Mouse (Mus musculus): Measurements from ENCODE around the gene Vkorc1. TPM values are rescaled to one million over a fixed set of nuclear protein-coding genes. Genes with fewer than 3 reads are reported as not detected.
A peak's percentile ranks its signal among the peaks of the same experiment; 100 is the strongest.
"Not testable (repeated sequence)": the region's sequence is repeated elsewhere in the genome, so short reads cannot be mapped to it uniquely, and the experiment has no call there.

Vkorc1 gene
- polyA plus RNA-seq (2014; fragmentation: Nextera tagmentation; extraction: Ambion mirVana) = 47.8 and 48.9 TPM in 2 replicates

DNA sequence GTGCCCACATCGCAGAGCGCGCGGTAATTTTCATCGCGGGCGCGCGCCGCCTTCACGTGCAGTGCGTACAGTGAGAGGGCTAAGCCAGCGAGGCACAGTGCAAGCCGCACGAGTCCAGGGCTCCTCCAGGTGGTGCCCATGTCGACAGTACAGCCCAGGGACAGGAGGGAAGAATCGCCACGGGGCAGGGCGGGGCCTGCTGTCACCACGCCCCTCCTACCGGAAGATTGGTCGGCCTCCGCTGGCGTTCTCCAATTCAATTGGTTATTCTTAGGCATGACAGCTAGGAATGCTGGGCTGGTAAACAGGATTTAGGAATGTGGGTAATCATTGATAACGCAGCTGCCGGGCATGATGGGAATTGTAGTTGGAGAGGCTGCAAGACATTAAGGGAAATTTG, at the start of gene Vkorc1, which contains the start of gene Gm21974:
Gene Vkorc1, minus strand, starts transcription at position 176 of the 400 bp plus-strand sequence.
Gene Gm21974, minus strand, starts transcription at position 13 of the 400 bp plus-strand sequence.
- H3K4me1 ChIP-seq (replicated peaks; ENCODE audit: control insufficient read depth, insufficient read depth, low read length) = 0 out of 2 replicates have a peak, but pooled peaks cover 6% of the 10 kb centered on the region
- no peaks in the 10 kb centered on the region for H3K9me3 ChIP-seq (ENCODE audit: control insufficient read depth, low read length)
- peak within 1 kb of the TSS; percentile 63 for H3K9ac ChIP-seq (ENCODE audit: low read length)
- no peaks in the 10 kb centered on the region for H3K36me3 ChIP-seq (ENCODE audit: control insufficient read depth, insufficient read depth, low read length)
- DNase-seq (ENCODE audit: low spot score) = peak; percentile 94
- no peaks in the 10 kb centered on the region for H3K27me3 ChIP-seq (ENCODE audit: control insufficient read depth, insufficient read depth, low read length)
- H3K4me3 ChIP-seq (ENCODE audit: low read depth, low read length) = peak within 1 kb of the TSS; percentile 48
- ATAC-seq (replicated peaks; ENCODE audit: low FRiP score) = peak; percentile 97
- H3K27ac ChIP-seq (ENCODE audit: low read depth, low read length) = peak within 1 kb of the TSS; percentile 41; the same call in 1 of the 2 replicates
- WGBS = under 1% methylated on average over 26 of the region's 26 CpGs
- H3K4me2 ChIP-seq (ENCODE audit: low read depth, low read length, severe bottlenecking) = peak within 1 kb of the TSS; percentile 83

DNA sequence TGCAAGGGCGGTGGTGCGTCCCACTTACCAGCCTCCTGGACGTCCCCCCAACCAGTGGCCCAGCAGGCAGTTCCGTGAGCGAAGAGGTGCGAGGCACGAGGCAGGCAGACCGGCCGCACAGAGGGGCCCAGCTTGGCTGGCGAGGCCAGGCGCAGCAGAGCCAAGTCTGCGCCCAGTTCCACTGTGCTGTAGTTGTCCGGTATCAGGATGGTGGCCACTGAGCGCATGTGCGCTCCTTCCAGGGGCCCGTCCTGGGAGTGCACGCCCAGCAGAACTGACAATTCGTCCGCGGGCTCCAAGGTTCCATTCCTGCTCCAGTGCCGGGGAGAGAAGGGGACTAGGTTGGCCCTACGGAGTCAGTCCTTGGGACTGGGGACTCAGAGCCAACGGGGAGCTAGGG, 49.2 kb upstream of the Vkorc1 start:
- no peaks in the 10 kb centered on the region for H3K36me3 ChIP-seq (ENCODE audit: control insufficient read depth, insufficient read depth, low read length)
- no peak overlapping the region for H3K9ac ChIP-seq (ENCODE audit: low read length)
- no peaks in the 10 kb centered on the region for H3K9me3 ChIP-seq (ENCODE audit: control insufficient read depth, low read length)
- WGBS = 16% methylated on average over 23 of the region's 23 CpGs
- no peaks in the 10 kb centered on the region for H3K4me1 ChIP-seq (replicated peaks; ENCODE audit: control insufficient read depth, insufficient read depth, low read length)
- ATAC-seq (replicated peaks; ENCODE audit: low FRiP score) (no peak), DNase-seq (ENCODE audit: low spot score) (no peak)
- H3K4me2 ChIP-seq (ENCODE audit: low read depth, low read length, severe bottlenecking) = no peak overlapping the region
- H3K27me3 ChIP-seq (ENCODE audit: control insufficient read depth, insufficient read depth, low read length) = peaks cover 11% of the 10 kb centered on the region
- H3K4me3 ChIP-seq (ENCODE audit: low read depth, low read length) = no peak overlapping the region
- no peak overlapping the region for H3K27ac ChIP-seq (ENCODE audit: low read depth, low read length)

DNA sequence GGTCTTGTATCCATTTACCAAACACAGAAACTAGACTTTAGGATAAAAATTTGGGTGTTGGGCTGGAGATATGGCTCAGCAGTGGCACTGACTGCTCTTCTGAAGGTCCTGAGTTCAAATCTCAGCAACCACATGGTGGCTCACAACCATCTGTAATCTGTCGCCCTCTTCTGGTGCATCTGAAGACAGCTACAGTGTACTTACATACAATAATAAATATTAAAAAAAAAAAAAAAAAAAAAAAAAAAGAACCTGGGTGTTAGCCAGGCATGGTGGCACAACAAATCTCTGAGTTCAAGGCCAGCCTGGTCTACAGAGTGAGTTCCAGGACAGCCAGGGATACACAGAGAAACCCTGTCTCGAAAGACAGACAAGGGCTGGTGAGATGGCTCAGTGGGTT, 46.7 kb upstream of the Vkorc1 start:
- H3K9ac ChIP-seq (ENCODE audit: low read length); H3K4me3 ChIP-seq (ENCODE audit: low read depth, low read length); H3K4me1 ChIP-seq (replicated peaks; ENCODE audit: control insufficient read depth, insufficient read depth, low read length); H3K4me2 ChIP-seq (ENCODE audit: low read depth, low read length, severe bottlenecking); ATAC-seq (replicated peaks; ENCODE audit: low FRiP score); H3K9me3 ChIP-seq (ENCODE audit: control insufficient read depth, low read length); H3K27ac ChIP-seq (ENCODE audit: low read depth, low read length); H3K36me3 ChIP-seq (ENCODE audit: control insufficient read depth, insufficient read depth, low read length); DNase-seq (ENCODE audit: low spot score): not testable (repeated sequence)
- WGBS = 53% methylated on average over 2 of the region's 2 CpGs
- peaks cover 11% of the 10 kb centered on the region for H3K27me3 ChIP-seq (ENCODE audit: control insufficient read depth, insufficient read depth, low read length)

DNA sequence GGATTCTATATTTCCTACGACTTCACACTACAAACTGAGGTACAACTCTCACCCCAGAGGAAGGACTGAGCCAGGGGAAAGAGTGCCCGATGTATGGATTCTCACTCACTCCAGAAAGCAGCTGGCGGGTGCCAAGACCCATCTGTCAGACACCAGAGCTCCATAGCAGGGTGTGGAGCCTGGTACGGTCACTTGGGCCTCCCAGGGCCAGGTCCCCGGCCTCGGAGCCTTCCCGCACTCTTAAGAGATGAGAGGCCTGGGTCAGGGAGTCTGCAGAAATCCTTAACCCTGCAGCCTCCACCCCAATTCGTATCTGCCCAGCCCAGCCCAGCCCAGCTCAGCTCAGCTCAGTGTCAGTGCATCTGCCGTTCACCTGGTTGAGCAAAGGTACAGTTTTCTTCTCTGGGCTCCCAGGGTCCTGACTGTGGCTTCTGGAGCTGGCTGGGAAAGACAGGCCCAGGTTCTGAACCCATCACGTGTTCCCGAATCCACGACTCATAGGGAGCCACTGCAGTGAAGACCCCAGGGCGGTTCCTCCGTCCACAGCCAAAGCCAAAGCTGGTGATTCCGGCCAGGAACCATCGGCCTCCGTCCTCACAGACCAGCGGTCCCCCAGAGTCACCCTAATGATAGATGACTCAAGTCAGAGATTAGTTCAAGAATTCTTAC, 40.9 kb upstream of the Vkorc1 start:
- Histone ChIP-seq H3K36me3 (ENCODE audit: control insufficient read depth, insufficient read depth, low read length) (no peaks in the 10 kb centered on the region), H3K9me3 (ENCODE audit: control insufficient read depth, low read length) (no peaks in the 10 kb centered on the region), H3K27ac (ENCODE audit: low read depth, low read length) (no peak overlapping the region), H3K4me1 (replicated peaks; ENCODE audit: control insufficient read depth, insufficient read depth, low read length) (0 out of 2 replicates have a peak, but pooled peaks cover 10% of the 10 kb centered on the region), H3K4me2 (ENCODE audit: low read depth, low read length, severe bottlenecking) (peak overlapping the region; percentile 93), H3K27me3 (ENCODE audit: control insufficient read depth, insufficient read depth, low read length) (no peaks in the 10 kb centered on the region; the same call in 1 of the 2 replicates), H3K4me3 (ENCODE audit: low read depth, low read length) (peak overlapping the region; percentile 70), H3K9ac (ENCODE audit: low read length) (peak overlapping the region; percentile 82)
- DNase-seq (ENCODE audit: low spot score) (no peak), ATAC-seq (replicated peaks; ENCODE audit: low FRiP score) (no peak)
- 57% methylated on average over 18 of the region's 18 CpGs for WGBS

DNA sequence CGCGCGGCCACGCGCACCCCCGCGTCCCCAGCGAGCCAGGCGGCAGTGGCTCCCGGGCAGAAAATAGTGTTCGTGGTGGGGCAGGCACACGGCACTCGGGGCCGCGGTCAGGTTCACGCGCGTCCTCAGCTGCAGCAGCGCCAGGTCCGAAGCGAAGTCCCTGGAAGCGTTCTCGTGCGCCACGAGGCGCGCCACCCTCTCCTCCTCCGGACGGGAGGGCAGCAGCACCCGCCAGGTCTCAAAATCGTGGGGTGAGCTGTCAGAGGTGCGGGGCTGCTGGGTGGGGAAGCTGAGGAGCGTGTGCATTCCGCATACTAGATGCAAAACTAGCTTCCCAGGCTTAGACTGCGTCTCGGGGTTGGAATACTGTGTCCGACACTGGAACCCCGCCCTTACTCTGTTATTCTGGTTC, 40.3 kb upstream of the Vkorc1 start:
- WGBS = under 1% methylated on average over 38 of the region's 38 CpGs
- H3K4me1 ChIP-seq (replicated peaks; ENCODE audit: control insufficient read depth, insufficient read depth, low read length) = 0 out of 2 replicates have a peak, but pooled peaks cover 10% of the 10 kb centered on the region
- ATAC-seq (replicated peaks; ENCODE audit: low FRiP score) (no peak; the same call in none of the 2 replicates), DNase-seq (ENCODE audit: low spot score) (no peak)
- H3K4me3 ChIP-seq (ENCODE audit: low read depth, low read length) = peak overlapping the region; percentile 70
- no peaks in the 10 kb centered on the region; the same call in 1 of the 2 replicates for H3K27me3 ChIP-seq (ENCODE audit: control insufficient read depth, insufficient read depth, low read length)
- H3K36me3 ChIP-seq (ENCODE audit: control insufficient read depth, insufficient read depth, low read length) = no peaks in the 10 kb centered on the region
- no peak overlapping the region for H3K27ac ChIP-seq (ENCODE audit: low read depth, low read length)
- H3K9me3 ChIP-seq (ENCODE audit: control insufficient read depth, low read length) = no peaks in the 10 kb centered on the region
- H3K9ac ChIP-seq (ENCODE audit: low read length) = peak overlapping the region; percentile 82
- peak overlapping the region; percentile 93 for H3K4me2 ChIP-seq (ENCODE audit: low read depth, low read length, severe bottlenecking)

DNA sequence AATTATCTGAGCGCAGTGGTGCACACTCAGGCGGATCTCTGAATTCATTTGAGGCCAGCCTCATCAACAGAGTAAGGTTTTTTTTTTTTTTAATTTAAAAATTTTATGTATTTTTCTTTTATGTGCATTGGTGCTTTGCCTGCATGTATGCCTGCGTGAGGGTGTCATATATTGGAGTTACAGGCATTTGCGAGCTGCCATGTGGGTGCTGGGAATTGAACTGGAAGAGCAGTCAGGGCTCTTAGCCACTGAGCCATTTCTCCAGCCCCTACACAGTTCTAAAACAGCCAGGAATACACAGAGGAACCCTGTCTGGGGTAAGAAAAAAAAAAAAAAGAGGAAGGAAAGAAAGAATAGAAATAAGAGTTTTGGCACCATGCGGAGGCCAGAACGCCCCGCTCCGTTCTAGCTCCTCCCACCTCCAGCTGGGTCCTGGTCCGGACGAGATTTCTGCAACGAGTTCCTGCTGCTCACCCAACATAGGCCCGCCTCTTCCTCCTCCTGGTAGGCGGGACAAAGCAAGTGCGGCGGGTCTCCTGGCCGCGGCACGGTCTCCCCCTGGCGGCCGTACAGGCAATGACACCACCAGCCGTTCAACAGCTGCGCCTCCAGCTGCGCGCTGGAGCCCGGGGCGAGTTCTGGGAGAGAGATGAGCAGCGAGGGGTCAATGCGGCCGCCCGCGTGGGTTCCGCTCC, 39.8 kb upstream of the Vkorc1 start:
- H3K9ac ChIP-seq (ENCODE audit: low read length) = peak overlapping the region; percentile 82
- 7% methylated on average over 32 of the region's 32 CpGs for WGBS
- peak overlapping the region; percentile 93 for H3K4me2 ChIP-seq (ENCODE audit: low read depth, low read length, severe bottlenecking)
- no peaks in the 10 kb centered on the region for H3K9me3 ChIP-seq (ENCODE audit: control insufficient read depth, low read length)
- DNase-seq (ENCODE audit: low spot score) (peak; percentile 97), ATAC-seq (replicated peaks; ENCODE audit: low FRiP score) (peak; percentile 95)
- H3K27me3 ChIP-seq (ENCODE audit: control insufficient read depth, insufficient read depth, low read length) = no peaks in the 10 kb centered on the region; the same call in none of the 2 replicates
- no peaks in the 10 kb centered on the region for H3K36me3 ChIP-seq (ENCODE audit: control insufficient read depth, insufficient read depth, low read length)
- no peak overlapping the region for H3K27ac ChIP-seq (ENCODE audit: low read depth, low read length)
- H3K4me3 ChIP-seq (ENCODE audit: low read depth, low read length) = peak overlapping the region; percentile 70
- 0 out of 2 replicates have a peak, but pooled peaks cover 10% of the 10 kb centered on the region for H3K4me1 ChIP-seq (replicated peaks; ENCODE audit: control insufficient read depth, insufficient read depth, low read length)

DNA sequence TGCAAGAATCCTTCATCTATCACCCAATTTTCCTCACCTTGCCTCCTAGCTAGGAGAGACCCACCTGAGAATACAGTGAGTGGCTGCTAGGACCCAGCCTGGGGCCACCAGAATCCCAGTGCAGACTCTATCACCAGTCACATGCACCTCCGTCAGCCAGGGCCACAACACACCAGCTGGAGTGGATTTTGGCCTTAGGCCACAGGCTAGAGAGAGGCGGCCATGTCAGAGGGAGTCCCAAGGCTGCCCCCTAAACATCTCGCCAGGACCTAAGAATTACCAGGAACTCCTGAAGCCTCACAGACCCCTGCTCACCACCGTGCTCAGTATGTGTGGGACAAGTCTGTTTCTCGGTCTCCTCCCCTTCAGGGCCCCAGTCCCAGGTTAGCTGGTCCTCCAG, 38.7 kb upstream of the Vkorc1 start:
- no peaks in the 10 kb centered on the region for H3K36me3 ChIP-seq (ENCODE audit: control insufficient read depth, insufficient read depth, low read length)

DNA sequence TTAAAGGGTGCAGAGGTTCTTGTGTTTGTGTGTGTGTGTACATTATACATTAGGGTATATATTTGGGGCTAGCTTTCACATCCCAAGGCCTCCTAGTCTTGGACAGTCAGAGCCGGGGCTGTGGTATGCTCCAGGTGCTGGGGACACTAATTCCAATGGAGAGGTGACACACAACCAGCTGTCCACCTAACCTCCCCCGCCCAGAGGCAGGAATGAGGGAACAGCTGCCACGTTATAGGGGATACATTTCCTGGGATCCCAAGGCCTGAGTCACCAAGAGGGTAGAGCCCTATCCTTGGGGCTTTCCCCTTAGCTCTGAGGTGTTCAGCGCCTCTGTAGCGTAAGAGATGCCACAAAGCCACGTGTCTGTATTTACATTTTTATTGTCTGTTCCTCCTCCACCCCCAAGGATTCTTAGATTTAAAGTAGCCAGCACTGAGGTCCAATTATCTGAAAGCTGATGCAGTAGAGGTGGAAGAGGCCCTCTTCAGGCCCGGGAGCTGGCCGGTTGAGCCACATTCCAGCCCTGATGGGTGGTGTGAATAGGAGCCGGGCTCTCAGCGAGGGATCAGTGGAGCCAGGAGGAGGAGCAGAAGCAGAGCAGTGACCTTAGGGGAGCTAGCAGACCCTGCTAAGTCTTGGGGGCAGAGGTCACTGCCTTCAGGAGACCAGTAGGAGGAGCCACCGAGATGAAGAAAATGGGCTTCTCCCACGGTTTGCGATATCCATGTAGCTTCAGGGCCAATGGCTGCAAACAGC, 37.0 kb upstream of the Vkorc1 start:
- ATAC-seq (replicated peaks; ENCODE audit: low FRiP score) (no peak), DNase-seq (ENCODE audit: low spot score) (peak; percentile 49)
- no peak overlapping the region for H3K27ac ChIP-seq (ENCODE audit: low read depth, low read length)
- no peak overlapping the region for H3K4me3 ChIP-seq (ENCODE audit: low read depth, low read length)
- no peaks in the 10 kb centered on the region for H3K36me3 ChIP-seq (ENCODE audit: control insufficient read depth, insufficient read depth, low read length)
- WGBS = 16% methylated on average over 13 of the region's 13 CpGs
- no peaks in the 10 kb centered on the region for H3K9me3 ChIP-seq (ENCODE audit: control insufficient read depth, low read length)
- no peak overlapping the region for H3K4me2 ChIP-seq (ENCODE audit: low read depth, low read length, severe bottlenecking)
- peaks cover 5% of the 10 kb centered on the region for H3K27me3 ChIP-seq (ENCODE audit: control insufficient read depth, insufficient read depth, low read length)
- H3K4me1 ChIP-seq (replicated peaks; ENCODE audit: control insufficient read depth, insufficient read depth, low read length) = peaks cover 15% of the 10 kb centered on the region; the same call in 1 of the 2 replicates
- H3K9ac ChIP-seq (ENCODE audit: low read length) = no peak overlapping the region; the same call in 1 of the 2 replicates

More for the DNA sequence above, 38.7 kb upstream of the Vkorc1 start:
- ATAC-seq (replicated peaks; ENCODE audit: low FRiP score) (no peak), DNase-seq (ENCODE audit: low spot score) (no peak)
- no peaks in the 10 kb centered on the region for H3K9me3 ChIP-seq (ENCODE audit: control insufficient read depth, low read length)
- no peak overlapping the region for H3K4me3 ChIP-seq (ENCODE audit: low read depth, low read length)
- no peak overlapping the region for H3K9ac ChIP-seq (ENCODE audit: low read length)
- WGBS = 88% methylated on average over 5 of the region's 5 CpGs
- H3K27me3 ChIP-seq (ENCODE audit: control insufficient read depth, insufficient read depth, low read length) = peaks cover 5% of the 10 kb centered on the region
- H3K4me1 ChIP-seq (replicated peaks; ENCODE audit: control insufficient read depth, insufficient read depth, low read length) = peaks cover 15% of the 10 kb centered on the region; the same call in 1 of the 2 replicates
- H3K27ac ChIP-seq (ENCODE audit: low read depth, low read length) = no peak overlapping the region
- no peak overlapping the region for H3K4me2 ChIP-seq (ENCODE audit: low read depth, low read length, severe bottlenecking)

All from forebrain, embryonic 11.5 days (tissue).